Mouse (Mus musculus) frontal cortex, postnatal 10 days (tissue): ENCODE measurements around the gene Tsen34.
"Not testable (repeated sequence)": the region's sequence is repeated elsewhere in the genome, so short reads cannot be mapped to it uniquely, and the experiment has no call there.

Experiments used
- DNase-seq, 2 experiments: peaks; one replicate each; pipeline ENCODE4 v3.0.0; 2022; ENCODE audit warnings: low spot score in 2 of 2, mixed read lengths in 1 of 2

Gene Tsen34

DNA sequence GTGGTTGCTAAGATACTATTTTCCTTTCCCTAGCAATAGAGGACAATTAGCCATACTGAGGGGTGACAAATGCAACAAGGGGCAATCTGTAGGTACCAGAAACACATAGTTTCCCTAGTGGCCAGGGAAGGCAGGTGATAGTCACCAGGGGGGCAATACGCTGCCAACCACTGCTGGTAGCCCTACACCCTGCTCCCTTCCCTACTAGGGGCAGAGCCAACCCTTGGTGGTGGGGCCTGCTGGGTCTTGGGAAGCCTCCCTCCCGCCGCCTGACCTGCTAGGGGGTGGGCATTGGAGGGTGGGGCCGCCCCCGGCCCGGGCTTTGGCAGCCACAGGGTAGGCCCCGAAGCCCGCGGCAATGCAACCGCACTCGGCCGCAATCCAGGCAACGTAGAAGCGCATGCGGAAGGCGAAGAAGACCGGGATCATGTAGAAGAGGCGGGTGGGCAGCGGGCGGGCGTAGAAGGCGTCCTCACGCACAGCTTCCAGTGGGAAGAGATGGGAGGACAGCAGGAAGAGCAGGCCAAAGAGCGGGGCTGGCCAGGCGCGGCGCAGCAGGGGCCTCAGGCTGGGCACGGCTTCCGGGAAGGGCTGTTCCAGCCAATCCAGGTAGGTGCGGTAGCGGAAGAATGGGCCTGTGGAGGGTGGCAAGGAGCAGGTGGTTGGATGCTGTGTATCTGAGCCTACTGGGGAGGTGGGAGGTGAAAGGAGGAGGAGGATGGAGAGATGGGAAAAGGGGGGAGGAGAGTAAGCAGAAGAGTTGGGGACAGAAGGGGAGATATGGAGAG lies 7.1 kb upstream of the Tsen34 start:
- DNase-seq = no peak

DNA sequence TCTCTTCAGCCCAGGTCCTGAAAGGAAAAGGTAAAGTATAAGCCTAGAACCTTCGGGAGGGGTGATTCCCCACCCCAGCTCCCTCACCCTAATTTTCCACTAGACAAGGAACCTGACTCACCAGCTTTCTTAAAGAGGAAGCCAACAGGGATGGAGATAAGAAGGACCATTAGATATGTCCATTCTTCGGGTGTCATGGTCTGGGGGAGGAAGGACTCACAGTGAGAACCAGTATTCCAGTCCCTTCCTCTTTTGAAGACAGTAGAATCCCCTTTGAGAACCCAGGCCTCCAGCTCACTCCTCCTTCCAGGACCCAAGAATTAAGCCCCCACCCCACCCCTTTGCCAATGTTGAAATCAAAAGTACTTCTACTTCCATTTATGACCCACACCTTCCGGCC lies 744 bp upstream of the Tsen34 start:
- no peak for DNase-seq

DNA sequence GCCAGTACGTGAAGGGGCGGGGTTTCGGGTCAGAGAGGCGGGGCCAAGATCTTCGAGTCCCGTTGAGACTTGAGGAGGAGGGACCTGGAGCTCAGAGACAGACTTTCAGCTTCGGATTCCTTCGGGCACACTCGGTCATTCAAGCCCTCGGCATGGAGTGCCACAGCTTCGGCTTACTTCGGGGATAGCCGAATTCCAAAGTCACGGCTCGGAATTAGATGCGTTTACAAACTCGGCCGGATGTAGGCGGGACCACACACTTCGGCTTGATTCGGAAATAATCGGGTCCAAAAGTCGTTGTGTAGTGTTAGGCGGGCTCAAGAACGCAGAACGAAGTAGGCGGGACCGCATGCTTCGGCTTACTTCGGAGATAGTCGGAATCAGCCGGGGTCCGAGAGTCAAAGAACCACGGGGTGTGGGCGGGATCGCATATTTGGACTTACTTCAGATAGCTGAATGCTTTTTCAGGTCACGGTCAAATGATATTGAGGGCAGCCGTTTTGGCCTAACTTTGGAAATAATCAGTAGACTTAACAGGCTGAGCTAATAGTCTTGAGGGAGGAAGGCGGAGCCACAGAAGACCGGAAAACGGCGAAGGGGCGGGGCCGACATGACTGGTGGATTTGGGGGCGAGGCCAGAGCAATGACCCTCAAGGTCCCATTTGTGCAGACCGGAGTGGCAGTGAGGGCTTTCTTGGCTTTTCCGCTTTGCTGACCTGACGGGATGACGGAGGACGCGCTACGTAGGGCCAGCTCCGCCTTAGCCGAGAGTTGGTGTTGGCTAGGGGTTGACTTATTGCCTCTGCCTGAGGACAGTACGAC lies 535 bp downstream of the Tsen34 start, which contains the start of gene Mboat7:
TSS of gene Mboat7 (minus strand) at position 537 of the 822 bp plus-strand sequence.
- peak; percentile 98 to 99 for DNase-seq

DNA sequence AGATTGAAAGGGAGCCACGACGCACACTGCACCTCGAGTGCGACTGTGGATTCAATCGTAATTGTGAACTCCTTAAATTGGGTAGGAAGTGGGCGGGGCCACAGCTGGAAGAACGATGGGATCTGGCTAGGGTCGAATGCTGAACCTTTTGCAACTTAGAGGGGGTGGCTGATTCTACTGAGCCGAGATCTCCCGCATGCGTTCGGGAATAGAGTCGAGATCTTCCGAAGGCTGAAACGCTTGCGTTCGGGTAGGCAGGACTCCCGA lies 1.1 kb downstream of the Tsen34 start:
- DNase-seq = no peak

DNA sequence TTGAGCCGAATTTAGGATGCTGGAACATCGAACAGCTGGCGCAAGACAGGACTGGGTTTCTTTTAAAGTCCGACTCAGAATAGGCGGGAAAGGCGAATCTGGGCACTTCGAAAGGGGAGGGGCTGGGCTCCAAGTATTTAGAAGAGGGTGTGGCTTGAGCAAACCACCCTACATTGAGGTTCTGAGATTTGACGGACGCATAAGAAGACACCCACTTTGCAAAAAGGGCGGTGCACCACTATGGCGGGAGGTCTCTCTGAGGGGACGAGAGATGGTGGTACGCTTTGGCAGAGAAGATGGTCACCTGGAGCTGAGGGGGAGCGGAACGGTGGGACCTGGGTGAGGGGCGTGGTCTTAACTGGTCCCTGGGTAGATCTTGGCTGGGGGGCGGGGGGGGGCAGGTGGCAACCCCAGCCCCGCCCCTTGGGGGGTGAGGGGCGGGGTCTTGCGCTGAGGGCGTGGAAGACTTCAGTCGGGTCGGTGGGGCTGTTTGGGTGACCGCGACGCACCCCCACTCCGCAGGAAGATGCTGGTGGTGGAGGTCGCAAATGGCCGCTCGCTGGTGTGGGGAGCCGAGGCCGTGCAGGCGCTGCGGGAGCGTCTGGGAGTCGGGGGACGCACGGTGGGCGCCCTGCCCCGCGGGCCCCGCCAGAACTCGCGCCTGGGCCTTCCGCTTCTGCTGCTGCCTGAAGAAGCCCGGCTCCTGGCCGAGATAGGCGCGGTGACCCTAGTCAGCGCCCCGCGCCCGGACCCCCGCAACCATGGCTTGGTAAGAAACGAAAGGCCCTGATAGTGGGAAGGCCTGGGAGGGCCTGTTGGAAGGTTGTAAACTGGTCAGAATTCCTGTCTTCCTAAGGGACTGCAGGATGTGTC lies 1.6 kb downstream of the Tsen34 start:
- DNase-seq = peak; percentile 74 to 75

DNA sequence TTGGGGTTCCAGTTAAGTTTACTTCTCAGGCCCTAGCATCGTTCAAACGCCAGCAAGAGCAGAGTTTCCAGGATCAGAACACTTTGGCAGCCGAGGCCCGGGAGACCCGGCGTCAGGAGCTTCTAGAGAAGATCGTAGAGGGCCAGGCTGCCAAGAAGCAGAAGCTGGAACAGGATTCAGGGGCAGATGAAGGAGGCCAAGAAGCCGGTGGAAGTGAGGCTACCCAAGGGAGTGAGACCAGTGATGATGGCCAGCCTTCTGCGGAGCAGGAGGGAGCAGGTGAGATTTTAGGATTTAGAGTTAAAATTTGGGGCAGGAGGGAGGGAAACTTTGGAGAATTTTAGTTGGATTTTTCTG lies 2.3 kb downstream of the Tsen34 start:
- not testable (repeated sequence) for DNase-seq

DNA sequence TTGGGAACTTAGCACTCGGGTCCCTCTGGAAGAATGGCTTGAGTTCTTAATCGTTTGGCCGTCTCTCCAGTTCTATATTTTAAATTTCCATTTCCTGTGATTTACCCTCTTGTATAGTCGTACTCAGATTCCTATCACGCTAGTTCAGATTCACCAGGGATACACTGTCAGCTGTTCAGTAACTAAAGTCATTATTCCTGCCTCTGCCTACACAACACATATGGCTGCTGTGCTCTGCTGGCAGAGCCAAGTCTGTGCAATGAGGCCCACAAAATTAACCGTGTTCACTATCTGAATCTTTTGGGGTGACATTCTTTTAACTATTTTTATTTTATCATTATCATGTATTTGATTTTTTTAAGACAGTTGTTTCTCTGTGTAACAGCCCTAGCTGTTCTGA lies 5.8 kb downstream of the Tsen34 start:
- no peak for DNase-seq

DNA sequence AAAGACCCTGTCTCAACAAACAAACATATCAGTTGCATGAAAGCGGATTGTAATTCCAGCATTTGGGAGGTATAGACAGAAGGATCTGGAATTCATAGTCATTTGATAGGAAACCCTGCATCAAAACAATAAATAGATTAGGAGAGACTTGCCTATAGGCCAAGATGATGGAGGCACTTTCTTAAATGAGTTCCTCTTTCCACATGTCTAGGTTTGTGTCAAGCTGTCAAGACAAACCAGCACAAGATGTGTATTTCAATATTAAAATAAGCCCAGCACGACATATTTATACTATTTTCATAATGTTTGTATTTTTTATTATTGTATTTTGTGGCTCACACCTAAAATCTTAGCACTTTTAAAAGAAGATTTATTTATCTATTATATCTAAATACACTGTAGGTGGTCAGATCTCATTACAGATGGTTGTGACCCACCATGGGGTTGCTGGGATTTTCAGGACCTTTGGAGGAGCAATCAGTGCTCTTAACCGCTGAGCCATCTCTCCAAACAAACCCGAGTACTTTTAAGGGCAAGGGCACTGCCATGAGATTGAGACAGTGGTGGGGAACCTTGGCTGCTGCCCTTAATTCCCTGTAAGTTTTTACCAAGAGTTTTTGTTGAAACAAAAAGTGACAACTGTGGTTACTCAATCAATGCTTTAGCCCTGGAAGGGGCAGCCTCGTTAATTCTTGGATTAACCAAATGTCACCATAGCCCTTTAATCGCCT lies 10.7 kb downstream of the Tsen34 start:
- DNase-seq = no peak

DNA sequence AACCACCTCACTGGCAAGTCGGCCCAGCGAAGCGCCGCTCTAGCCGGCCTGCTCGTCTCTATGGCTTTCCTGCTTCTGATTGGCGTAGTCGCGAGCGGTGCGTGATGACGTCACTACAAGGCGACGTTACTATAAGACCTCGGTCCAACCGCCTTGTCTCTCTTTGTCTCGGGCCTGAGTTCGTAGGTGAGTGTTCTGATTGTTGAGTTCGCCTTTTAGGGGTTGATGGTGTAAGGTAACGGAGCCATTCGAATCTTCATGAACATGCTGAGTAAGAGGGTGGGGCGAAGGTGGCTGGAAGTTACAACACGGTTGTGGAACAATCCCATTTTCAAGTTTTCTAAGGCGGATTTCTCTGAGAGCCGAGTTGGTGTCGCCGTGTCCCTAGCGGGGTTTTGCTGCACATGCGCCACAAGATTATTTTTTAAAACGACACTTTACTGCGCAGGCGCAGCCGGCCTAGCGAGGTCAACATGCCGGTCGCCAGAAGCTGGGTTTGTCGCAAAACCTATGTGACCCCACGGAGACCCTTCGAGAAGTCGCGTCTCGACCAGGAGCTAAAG lies 11.3 kb downstream of the Tsen34 start, which contains the start of gene Rps9:
TSS of gene Rps9 (plus strand) at position 115 of the 563 bp plus-strand sequence.
- peak; percentile 94 to 96 for DNase-seq

DNA sequence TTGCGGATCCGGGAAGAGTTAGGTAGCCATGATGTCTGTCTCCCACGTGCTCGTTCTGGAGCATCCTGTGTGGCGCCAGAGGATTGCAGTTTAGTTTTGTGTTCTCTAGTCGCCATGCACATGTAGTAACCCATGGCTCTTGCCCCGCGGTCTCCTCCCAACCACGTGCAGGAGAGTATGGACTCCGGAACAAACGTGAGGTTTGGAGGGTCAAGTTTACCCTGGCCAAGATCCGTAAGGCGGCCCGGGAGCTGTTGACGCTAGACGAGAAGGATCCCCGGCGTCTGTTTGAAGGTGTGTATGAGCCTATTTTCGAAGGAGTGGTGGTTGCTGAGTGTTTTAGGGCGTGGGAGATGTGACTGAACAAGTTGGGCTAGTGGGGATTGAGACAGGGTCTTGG lies 11.8 kb downstream of the Tsen34 start:
- DNase-seq = no peak

DNA sequence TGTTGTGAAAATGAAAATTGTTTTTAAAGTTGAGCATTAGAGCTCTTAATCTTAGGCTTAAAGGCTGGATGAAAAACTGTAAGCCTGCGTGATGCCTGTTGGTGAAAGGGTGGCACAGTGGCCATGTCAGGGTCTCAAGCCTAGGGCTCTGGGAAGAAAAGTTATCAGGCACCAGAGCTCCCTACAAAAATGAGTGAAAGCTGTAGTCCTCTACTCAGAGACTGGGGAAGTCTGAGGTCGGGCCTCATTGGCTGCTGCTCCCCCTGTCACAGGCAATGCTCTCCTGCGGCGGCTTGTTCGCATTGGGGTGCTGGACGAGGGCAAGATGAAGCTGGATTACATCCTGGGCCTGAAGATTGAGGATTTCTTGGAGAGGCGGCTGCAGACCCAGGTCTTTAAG lies 12.8 kb downstream of the Tsen34 start:
- DNase-seq = not testable (repeated sequence)

DNA sequence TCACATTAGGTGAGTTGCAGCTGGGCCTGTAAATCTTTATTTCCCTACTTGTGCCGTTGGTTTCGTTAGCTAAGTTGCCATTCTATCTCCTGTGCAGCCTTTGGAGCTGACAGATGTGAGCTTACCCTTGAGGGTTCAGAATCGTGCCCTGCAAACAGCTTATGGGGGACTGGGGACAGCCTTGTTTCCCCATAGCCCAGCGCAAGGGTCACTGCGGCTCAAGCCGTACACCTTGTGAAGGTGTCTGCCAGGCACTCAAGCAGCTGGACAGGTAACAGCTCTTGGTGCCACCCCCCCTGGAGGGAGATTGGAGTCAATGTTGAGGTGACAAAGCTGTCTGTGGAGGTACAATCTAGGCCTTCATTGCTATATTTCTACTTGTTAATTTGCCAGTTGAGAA lies 13.2 kb downstream of the Tsen34 start:
- DNase-seq = no peak

DNA sequence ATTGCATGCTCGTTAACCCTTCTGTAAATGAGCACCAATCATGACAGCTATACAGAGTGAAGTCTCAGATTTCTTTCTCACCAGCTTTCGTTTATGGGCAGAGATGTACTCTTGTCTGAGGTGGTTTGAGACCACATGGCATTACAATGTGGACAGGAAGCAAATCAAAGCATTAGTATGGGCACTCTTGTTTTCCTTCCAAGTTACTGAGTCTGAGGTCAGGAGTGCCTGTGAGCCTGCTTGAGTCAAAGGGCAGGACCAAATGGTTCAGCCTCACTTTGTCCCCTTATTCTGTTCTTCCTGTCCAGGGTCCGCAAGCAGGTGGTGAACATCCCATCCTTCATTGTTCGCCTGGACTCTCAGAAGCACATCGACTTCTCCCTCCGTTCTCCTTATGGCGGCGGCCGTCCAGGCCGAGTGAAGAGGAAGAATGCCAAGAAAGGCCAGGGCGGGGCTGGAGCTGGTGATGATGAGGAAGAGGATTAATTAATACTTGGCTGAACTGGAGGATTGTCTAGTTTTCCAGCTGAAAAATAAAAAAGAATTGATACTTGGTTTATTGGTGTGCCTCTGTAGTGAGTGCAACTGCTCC lies 13.8 kb downstream of the Tsen34 start:
- DNase-seq = no peak

DNA sequence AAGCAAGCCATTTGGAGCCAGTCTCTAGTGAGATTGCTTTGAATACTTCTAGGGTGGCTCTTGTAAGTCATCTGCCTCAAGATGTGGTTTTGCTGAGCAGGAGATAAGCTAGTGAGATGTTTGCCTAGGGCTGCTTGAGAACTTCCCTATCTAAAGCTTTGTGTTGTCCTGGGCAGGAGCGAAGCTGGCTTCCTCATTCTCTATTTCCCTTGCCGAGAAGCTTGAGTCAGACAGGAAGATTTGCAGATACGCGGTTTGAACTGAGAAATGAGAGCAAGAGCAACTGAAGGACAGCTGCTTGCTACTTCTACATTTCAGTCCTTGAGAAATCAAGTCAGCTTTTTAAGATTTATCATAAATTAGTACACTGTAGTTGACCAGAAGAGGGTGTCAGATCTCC lies 14.4 kb downstream of the Tsen34 start:
- DNase-seq = no peak

DNA sequence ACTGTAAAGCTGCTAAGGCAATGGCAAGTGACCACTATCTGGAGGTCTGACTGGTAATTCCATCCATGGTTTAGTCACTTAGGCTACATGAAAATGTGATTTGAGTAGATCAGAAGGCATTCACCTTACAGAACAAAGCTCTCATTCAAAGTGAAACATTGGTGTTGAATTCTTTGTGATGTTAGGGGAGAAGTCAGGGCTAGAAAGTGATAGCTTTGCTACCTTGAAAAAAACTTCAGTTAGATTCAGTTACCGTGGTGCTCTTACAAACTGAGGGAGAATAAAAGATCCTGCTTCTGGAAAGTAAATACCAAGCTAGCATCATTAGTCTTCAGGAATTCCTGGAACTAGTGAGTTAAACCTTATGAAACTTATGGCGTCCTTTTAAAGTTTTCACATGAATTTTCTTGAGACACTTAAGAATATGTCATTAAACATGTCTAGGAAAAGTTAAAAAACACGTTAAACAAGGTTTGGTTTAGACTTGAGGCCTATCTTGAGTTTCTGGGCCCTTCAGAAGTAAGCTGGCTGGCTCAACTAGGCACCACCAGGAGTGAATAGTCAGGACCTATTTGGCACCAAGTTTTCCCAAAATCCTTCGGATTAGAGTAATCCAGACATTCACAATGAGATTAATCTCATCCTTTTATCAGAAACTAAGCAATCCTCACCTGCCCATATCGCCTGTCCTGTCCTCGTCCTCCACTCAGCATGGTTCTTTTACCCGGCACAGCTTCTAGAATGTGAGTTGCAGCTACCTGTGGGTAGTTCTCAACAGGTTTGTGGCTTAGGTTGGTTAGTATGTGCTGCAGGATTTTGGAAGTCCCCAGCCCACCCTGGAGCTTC lies 15.1 kb downstream of the Tsen34 start:
- no peak for DNase-seq

DNA sequence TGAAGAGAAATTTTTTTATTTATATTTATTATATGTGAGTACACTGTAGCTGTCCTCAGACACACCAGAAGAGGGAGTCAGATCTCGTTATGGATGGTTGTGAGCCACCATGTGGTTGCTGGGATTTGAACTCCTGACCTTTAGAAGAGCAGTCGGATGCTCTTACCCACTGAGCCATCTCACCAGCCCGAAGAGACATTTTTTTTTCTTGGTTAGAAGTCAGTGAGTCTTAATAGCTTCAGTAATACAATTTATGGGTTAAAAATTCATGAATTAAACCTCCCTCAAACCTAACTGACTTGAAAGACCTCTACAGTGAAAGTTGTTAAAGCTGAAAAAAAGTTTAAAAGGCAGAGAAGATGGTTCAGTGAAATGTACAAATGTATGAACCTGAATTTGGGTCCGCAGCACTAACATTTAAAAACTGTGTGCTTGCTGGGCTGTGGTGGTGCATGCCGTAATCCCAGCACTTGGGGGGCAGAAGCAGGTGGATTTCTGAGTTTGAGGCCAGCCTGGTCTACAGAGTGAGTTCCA lies 15.9 kb downstream of the Tsen34 start:
- DNase-seq = not testable (repeated sequence)

DNA sequence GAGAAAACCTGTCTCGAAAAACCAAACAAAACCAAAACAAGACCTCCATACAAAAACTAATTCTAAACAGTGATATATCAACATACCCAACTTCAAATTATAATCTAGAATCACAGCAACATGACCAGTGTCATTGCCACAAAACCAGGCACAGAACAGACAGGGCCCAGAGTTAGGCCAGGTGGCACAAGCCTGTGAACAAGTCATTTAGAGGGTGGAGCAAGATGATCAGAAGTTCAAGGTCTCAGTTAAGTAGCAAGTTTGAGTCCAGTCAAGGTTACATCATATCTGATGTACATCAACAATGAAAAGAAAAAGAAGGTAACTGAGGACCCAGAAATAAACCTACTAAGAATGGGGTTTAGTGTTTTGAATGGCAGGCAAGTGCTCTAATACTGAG lies 16.3 kb downstream of the Tsen34 start:
- DNase-seq = no peak

DNA sequence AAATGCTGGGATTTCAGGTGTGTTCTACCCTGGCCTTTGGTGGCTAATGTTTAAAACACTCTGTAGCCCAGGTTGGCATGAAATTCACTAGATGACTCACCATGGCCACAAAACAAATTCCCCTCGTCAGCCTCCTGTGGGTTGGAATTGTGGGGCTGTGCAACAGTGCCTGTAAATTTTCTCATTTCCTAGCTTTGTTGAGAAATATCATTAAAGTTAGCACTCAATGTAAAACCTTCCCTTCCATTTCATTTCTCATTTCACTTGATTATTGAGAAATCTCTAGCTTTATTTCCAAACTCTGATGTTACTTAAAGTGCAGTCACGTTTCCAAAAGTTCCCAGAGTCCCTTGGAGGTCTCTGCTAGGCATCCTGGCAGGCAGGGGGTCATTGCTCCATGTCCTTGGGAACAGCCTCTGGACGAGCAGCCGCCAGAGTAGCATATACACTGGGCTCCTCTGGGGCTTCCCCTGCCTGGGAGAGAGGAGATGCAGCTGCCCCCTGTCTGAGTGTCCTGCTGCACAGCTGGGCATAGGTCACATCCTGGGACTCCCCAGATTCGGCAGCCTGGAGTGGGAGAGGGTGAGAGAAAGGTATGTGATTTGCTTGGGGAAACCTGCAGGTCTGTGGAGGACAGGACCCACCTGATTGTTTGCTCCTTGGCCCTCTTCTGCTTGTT lies 19.7 kb downstream of the Tsen34 start:
- no peak for DNase-seq

DNA sequence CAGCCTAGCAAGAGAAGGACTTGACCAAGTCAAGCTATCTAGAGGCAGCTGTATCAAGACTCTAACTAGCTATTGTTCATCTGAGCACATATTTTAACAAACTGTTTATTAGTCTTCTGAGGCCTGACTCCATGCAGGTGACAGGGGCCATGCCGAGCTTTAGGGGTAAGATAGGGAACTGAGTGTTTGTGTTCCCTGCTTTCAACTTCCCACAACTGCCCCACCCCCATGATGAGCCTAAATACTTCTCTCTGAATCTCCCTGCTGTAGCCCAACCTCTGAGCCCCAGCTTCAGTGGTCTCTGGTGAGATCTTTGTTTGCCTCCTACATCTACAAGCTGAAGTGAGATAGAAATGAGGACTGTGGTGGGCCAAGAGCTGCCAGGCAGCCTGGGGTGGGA lies 22.6 kb downstream of the Tsen34 start:
- DNase-seq = no peak
